Mouse (Mus musculus): Measurements from ENCODE around the gene Chst11.

GRCm38 (mm10) chr10:83099669-83100068 is 114.4 kb downstream of the Chst11 start:
- TF ChIP-seq GATA1 (IDR thresholded peaks at IDR 0.05; ENCODE audit: borderline replicate concordance, low read length) (no peak), FLI1 (IDR thresholded peaks at IDR 0.05; ENCODE audit: low read length) (no peak)

Measured in megakaryocyte, embryonic 14.5 days (primary cell).